Mouse (Mus musculus) limb, embryonic 15.5 days (tissue): ENCODE measurements at regions not wholly inside any gene's neighbourhood (a gene's known extent, or its start where the extent isn't known, plus 50 kb on each side); places are given as distances from the start of the nearest gene placed in this dataset.
A peak's percentile ranks its signal among the peaks of the same experiment; 100 is the strongest.
"Not testable (repeated sequence)": the region's sequence is repeated elsewhere in the genome, so short reads cannot be mapped to it uniquely, and the experiment has no call there.

Experiments
- ATAC-seq: fragments of 200-750 bp; cut with Nextera tagmentation; 2 replicates; pipeline ENCODE4 v1.8.0; 2017; ENCODE audit warnings: low read depth, moderate TSS enrichment; ENCODE audit not compliant: insufficient number of reproducible peaks, low FRiP score, low TSS enrichment
- H3K27ac ChIP-seq: fragments of 300-500 bp; sonication (generic); 2 replicates; pipeline ENCODE4 v1.5.1; 2015; ENCODE audit warnings: moderate library complexity, mild to moderate bottlenecking, inconsistent platforms
- H3K27me3 ChIP-seq: fragments of 300-500 bp; sonication (generic); 2 replicates; pipeline ENCODE4 v1.6.1; 2015; ENCODE audit warnings: inconsistent platforms
- H3K36me3 ChIP-seq: fragments of 300-500 bp; sonication (generic); 2 replicates; pipeline ENCODE4 v1.6.1; 2015; ENCODE audit warnings: inconsistent platforms
- H3K4me1 ChIP-seq: fragments of 300-500 bp; sonication (generic); 2 replicates; pipeline ENCODE4 v1.6.1; 2015; ENCODE audit warnings: inconsistent platforms
- H3K4me2 ChIP-seq: fragments of 300-500 bp; sonication (generic); 2 replicates; pipeline ENCODE4 v1.6.1; 2015; ENCODE audit warnings: mild to moderate bottlenecking, inconsistent platforms
- H3K4me3 ChIP-seq: fragments of 300-500 bp; sonication (generic); 2 replicates; pipeline ENCODE4 v1.5.1; 2015; ENCODE audit warnings: mild to moderate bottlenecking, inconsistent platforms
- H3K9ac ChIP-seq: fragments of 300-500 bp; sonication (generic); 2 replicates; pipeline ENCODE4 v1.6.1; 2015; ENCODE audit warnings: inconsistent platforms
- H3K9me3 ChIP-seq: fragments of 300-500 bp; sonication (generic); 2 replicates; pipeline ENCODE4 v1.6.1; 2016; ENCODE audit warnings: inconsistent platforms
- WGBS: fragments of 180-500 bp; shearing (Covaris S2); methylation state at CpG from one replicate; pipeline ENCODE4 v1.1.7; 2015; 5-methylcytosine and 5-hydroxymethylcytosine counted together

- H3K27ac ChIP-seq = no peak overlapping the region
- no peaks in the 10 kb centered on the region for H3K27me3 ChIP-seq
- no peak overlapping the region for H3K4me2 ChIP-seq
- H3K36me3 ChIP-seq = no peaks in the 10 kb centered on the region
- no peak for ATAC-seq
- H3K4me1 ChIP-seq = no peaks in the 10 kb centered on the region
- no peaks in the 10 kb centered on the region for H3K9me3 ChIP-seq
- H3K4me3 ChIP-seq = no peak overlapping the region
- 78% methylated on average over 2 of the region's 2 CpGs for WGBS
- no peak overlapping the region for H3K9ac ChIP-seq
Observed at GRCm38 (mm10) chr1:157875006-157875405, 368.5 kb downstream of the Sec16b start.

- not testable (repeated sequence) for H3K4me3 ChIP-seq, H3K4me2 ChIP-seq, H3K9ac ChIP-seq, H3K36me3 ChIP-seq, H3K9me3 ChIP-seq, H3K27ac ChIP-seq, H3K4me1 ChIP-seq, H3K27me3 ChIP-seq
- WGBS = 94% methylated on average over 2 of the region's 4 CpGs
- 0 out of 2 replicates have a peak, but pooled peaks have one; percentile 63 for ATAC-seq
Observed at GRCm38 (mm10) chr1:157877117-157877516, 370.6 kb downstream of the Sec16b start.

- H3K4me3 ChIP-seq = no peak overlapping the region
- H3K9me3 ChIP-seq = no peaks in the 10 kb centered on the region
- no peak for ATAC-seq
- WGBS = 25% methylated on average over 1 of the region's 1 CpGs
- no peaks in the 10 kb centered on the region for H3K36me3 ChIP-seq
- no peak overlapping the region for H3K27ac ChIP-seq
- H3K27me3 ChIP-seq = no peaks in the 10 kb centered on the region
- no peak overlapping the region for H3K9ac ChIP-seq
- H3K4me1 ChIP-seq = no peaks in the 10 kb centered on the region
- H3K4me2 ChIP-seq = no peak overlapping the region
Observed at GRCm38 (mm10) chr1:157887146-157887545, 380.6 kb downstream of the Sec16b start.

- H3K36me3 ChIP-seq = no peaks in the 10 kb centered on the region
- no peak overlapping the region for H3K27ac ChIP-seq
- WGBS = 70% methylated on average over 7 of the region's 7 CpGs
- no peak overlapping the region for H3K4me3 ChIP-seq
- no peak overlapping the region for H3K9ac ChIP-seq
- no peaks in the 10 kb centered on the region for H3K9me3 ChIP-seq
- no peaks in the 10 kb centered on the region for H3K4me1 ChIP-seq
- H3K27me3 ChIP-seq = no peaks in the 10 kb centered on the region
- H3K4me2 ChIP-seq = no peak overlapping the region
- no peak for ATAC-seq
Observed at GRCm38 (mm10) chr1:157888573-157888972, 382.0 kb downstream of the Sec16b start.

GRCm38 (mm10) chr1:157906168-157906567 is 399.6 kb downstream of the Sec16b start:
- Histone ChIP-seq H3K27me3 (no peaks in the 10 kb centered on the region), H3K4me3 (no peak overlapping the region), H3K36me3 (no peaks in the 10 kb centered on the region), H3K27ac (no peak overlapping the region), H3K9me3 (no peaks in the 10 kb centered on the region), H3K4me1 (no peaks in the 10 kb centered on the region), H3K4me2 (no peak overlapping the region), H3K9ac (no peak overlapping the region)
- ATAC-seq = no peak
- WGBS = 81% methylated on average over 2 of the region's 2 CpGs

GRCm38 (mm10) chr1:157937800-157938348 is 418.3 kb downstream of the Brinp2 start:
- Histone ChIP-seq H3K27ac (no peak overlapping the region), H3K4me2 (no peak overlapping the region), H3K27me3 (no peaks in the 10 kb centered on the region), H3K9me3 (no peaks in the 10 kb centered on the region), H3K4me3 (no peak overlapping the region), H3K9ac (no peak overlapping the region), H3K4me1 (no peaks in the 10 kb centered on the region), H3K36me3 (no peaks in the 10 kb centered on the region)
- ATAC-seq = no peak
- 55% methylated on average over 1 of the region's 1 CpGs for WGBS

GRCm38 (mm10) chr1:157939516-157939915 is 416.6 kb downstream of the Brinp2 start:
- Histone ChIP-seq H3K4me3 (no peak overlapping the region), H3K27ac (no peak overlapping the region), H3K9me3 (no peaks in the 10 kb centered on the region), H3K36me3 (no peaks in the 10 kb centered on the region), H3K4me1 (no peaks in the 10 kb centered on the region), H3K4me2 (no peak overlapping the region), H3K27me3 (no peaks in the 10 kb centered on the region), H3K9ac (no peak overlapping the region)
- no peak for ATAC-seq
- whole genome bisulfite sequencing = 44% methylated on average over 1 of the region's 1 CpGs

GRCm38 (mm10) chr1:157940331-157940758 is 415.8 kb downstream of the Brinp2 start:
- H3K27ac ChIP-seq = no peak overlapping the region
- no peak overlapping the region for H3K4me2 ChIP-seq
- no peaks in the 10 kb centered on the region for H3K27me3 ChIP-seq
- H3K9ac ChIP-seq = no peak overlapping the region
- no peaks in the 10 kb centered on the region for H3K4me1 ChIP-seq
- no peak overlapping the region for H3K4me3 ChIP-seq
- H3K9me3 ChIP-seq = no peaks in the 10 kb centered on the region
- no peaks in the 10 kb centered on the region for H3K36me3 ChIP-seq
- WGBS = 46% methylated on average over 3 of the region's 3 CpGs
- ATAC-seq = no peak

- Histone ChIP-seq H3K4me1 (no peaks in the 10 kb centered on the region), H3K27ac (no peak overlapping the region), H3K4me3 (no peak overlapping the region), H3K27me3 (no peaks in the 10 kb centered on the region), H3K9me3 (no peaks in the 10 kb centered on the region), H3K9ac (no peak overlapping the region), H3K36me3 (no peaks in the 10 kb centered on the region), H3K4me2 (no peak overlapping the region)
- ATAC-seq = no peak
- 22% methylated on average over 4 of the region's 4 CpGs for WGBS
Observed at GRCm38 (mm10) chr1:157957506-157957905, 398.6 kb downstream of the Brinp2 start.

GRCm38 (mm10) chr1:157964461-157964860 is 391.7 kb downstream of the Brinp2 start:
- H3K27ac ChIP-seq = no peak overlapping the region
- 79% methylated on average over 3 of the region's 3 CpGs for WGBS
- no peak for ATAC-seq
- no peak overlapping the region for H3K9ac ChIP-seq
- H3K27me3 ChIP-seq = no peaks in the 10 kb centered on the region
- no peak overlapping the region for H3K4me3 ChIP-seq
- H3K36me3 ChIP-seq = no peaks in the 10 kb centered on the region
- no peak overlapping the region for H3K4me2 ChIP-seq
- H3K4me1 ChIP-seq = no peaks in the 10 kb centered on the region
- H3K9me3 ChIP-seq = no peaks in the 10 kb centered on the region

GRCm38 (mm10) chr1:157969635-157970111 is 386.5 kb downstream of the Brinp2 start:
- no peak overlapping the region for H3K27ac ChIP-seq
- 44% methylated on average over 6 of the region's 6 CpGs for WGBS
- H3K9me3 ChIP-seq = no peaks in the 10 kb centered on the region
- H3K4me3 ChIP-seq = no peak overlapping the region
- no peaks in the 10 kb centered on the region for H3K36me3 ChIP-seq
- no peaks in the 10 kb centered on the region for H3K4me1 ChIP-seq
- no peaks in the 10 kb centered on the region for H3K27me3 ChIP-seq
- no peak for ATAC-seq
- no peak overlapping the region for H3K9ac ChIP-seq
- H3K4me2 ChIP-seq = no peak overlapping the region

GRCm38 (mm10) chr1:157973373-157974232 is 382.5 kb downstream of the Brinp2 start:
- H3K9me3 ChIP-seq = no peaks in the 10 kb centered on the region
- no peaks in the 10 kb centered on the region for H3K4me1 ChIP-seq
- no peak overlapping the region for H3K4me2 ChIP-seq
- WGBS = 52% methylated on average over 10 of the region's 10 CpGs
- no peak for ATAC-seq
- H3K9ac ChIP-seq = no peak overlapping the region
- no peak overlapping the region for H3K27ac ChIP-seq
- no peaks in the 10 kb centered on the region for H3K36me3 ChIP-seq
- H3K27me3 ChIP-seq = no peaks in the 10 kb centered on the region
- no peak overlapping the region for H3K4me3 ChIP-seq
